Mouse (Mus musculus) lung, embryonic 15.5 days (tissue): ENCODE measurements around the gene Metrnl. TPM values are rescaled to one million over a fixed set of nuclear protein-coding genes. Genes with fewer than 3 reads are reported as not detected.

ENCODE experiments used
- ATAC-seq: fragments of 200-750 bp; cut with Nextera tagmentation; 2 replicates; pipeline ENCODE4 v1.8.0; 2017; ENCODE audit warnings: moderate number of reproducible peaks, borderline replicate concordance; ENCODE audit not compliant: low FRiP score, low TSS enrichment; ENCODE audit errors: extremely low read depth
- H3K27ac ChIP-seq: fragments of 300-500 bp; sonication (generic); 2 replicates; pipeline ENCODE4 v1.5.1; 2015; ENCODE audit warnings: moderate library complexity, mild to moderate bottlenecking, inconsistent platforms
- H3K27me3 ChIP-seq: fragments of 300-500 bp; sonication (generic); 2 replicates; pipeline ENCODE4 v1.6.1; 2015; ENCODE audit warnings: inconsistent platforms
- H3K36me3 ChIP-seq: fragments of 300-500 bp; sonication (generic); 2 replicates; pipeline ENCODE4 v1.6.1; 2015; ENCODE audit warnings: inconsistent platforms
- H3K4me1 ChIP-seq: fragments of 300-500 bp; sonication (generic); 2 replicates; pipeline ENCODE4 v1.6.1; 2015; ENCODE audit warnings: inconsistent platforms
- H3K4me2 ChIP-seq: fragments of 300-500 bp; sonication (generic); 2 replicates; pipeline ENCODE4 v1.6.1; 2015; ENCODE audit warnings: inconsistent platforms, mild to moderate bottlenecking, moderate library complexity
- H3K4me3 ChIP-seq: fragments of 300-500 bp; sonication (generic); 2 replicates; pipeline ENCODE4 v1.5.1; 2015; ENCODE audit warnings: mild to moderate bottlenecking, inconsistent platforms
- H3K9ac ChIP-seq: fragments of 300-500 bp; sonication (generic); 2 replicates; pipeline ENCODE4 v1.6.1; 2015; ENCODE audit warnings: inconsistent platforms
- H3K9me3 ChIP-seq: fragments of 300-500 bp; sonication (generic); 2 replicates; pipeline ENCODE4 v1.6.1; 2016; ENCODE audit warnings: inconsistent platforms
- WGBS: fragments of 180-500 bp; shearing (Covaris S2); methylation state at CpG from one replicate; pipeline ENCODE4 v1.1.7; 2015; 5-methylcytosine and 5-hydroxymethylcytosine counted together
- polyA plus RNA-seq: library from polyadenylated mRNA; unstranded; fragments of >200 nt; fragmentation: Nextera tagmentation; extraction: Ambion mirVana; gene quantifications from 2 replicates; pipeline ENCODE4 v1.2.1, GENCODE M21; 2015

Gene Metrnl
- polyA plus RNA-seq, 1 experiment from 2014 or later: 28.2 TPM

DNA sequence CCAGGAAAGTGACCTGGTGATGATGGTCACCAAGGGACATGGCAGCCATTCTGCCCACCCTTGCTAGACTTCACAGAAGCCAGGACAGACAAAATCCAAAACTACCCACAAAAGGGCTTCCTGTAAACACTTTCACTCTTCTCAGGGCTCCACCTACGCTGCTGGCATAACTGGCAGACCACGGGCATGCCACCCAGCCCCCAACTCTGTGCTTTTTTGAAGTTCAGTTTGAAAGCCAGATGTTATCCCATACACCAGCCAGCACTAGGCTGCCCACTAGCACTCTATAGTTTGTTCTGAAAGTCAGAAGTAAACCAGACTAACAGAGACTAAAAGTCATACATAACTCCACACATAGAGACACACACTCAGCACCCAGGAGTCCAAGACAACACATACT, 13.3 kb upstream of the Metrnl start:
- no peak overlapping the region for H3K4me2 ChIP-seq
- H3K27me3 ChIP-seq: no peaks in the 10 kb centered on the region
- no peaks in the 10 kb centered on the region for H3K36me3 ChIP-seq
- no peak overlapping the region for H3K27ac ChIP-seq
- H3K9ac ChIP-seq: no peak overlapping the region
- 73% methylated on average over 2 of the region's 2 CpGs for WGBS
- H3K4me3 ChIP-seq: no peak overlapping the region
- no peaks in the 10 kb centered on the region for H3K9me3 ChIP-seq
- no peak for ATAC-seq
- H3K4me1 ChIP-seq: 0 out of 2 replicates have a peak, but pooled peaks cover 7% of the 10 kb centered on the region

DNA sequence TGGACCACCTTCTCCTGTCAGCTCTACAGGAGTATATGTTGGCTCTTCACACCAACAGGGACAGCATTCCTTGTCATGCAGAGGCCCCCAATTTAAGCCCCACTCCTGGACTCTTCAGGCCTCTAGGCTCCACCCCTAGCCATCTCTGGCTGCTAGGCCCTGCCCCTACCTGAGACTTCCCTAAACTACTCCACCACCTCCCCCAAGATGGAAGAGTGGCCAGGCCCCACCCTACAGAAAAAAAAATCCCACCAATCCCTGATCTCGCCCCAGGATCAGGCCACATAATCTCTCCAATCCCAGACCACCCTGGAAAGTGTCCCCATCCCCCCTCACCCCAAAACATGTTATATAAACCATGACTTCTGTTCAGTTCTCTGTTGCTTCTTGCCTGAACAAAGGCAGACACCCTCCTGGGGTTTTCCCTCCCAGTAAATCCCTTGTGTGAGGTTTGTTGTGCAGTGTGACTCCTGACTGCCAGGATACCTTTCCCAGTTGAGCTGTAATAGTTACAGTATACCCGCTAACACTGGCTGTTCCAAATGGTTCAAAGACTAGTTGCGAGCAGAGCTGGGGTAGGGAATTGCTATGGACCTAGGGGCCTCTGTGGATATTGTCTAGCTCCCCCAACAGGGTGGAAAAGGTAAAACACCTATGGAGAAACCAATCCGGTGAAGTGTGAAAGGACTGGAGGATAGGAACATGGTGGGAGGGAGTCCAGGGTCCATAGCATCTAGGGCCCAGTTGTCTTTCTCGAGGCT, 5.9 kb upstream of the Metrnl start:
- no peaks in the 10 kb centered on the region for H3K9me3 ChIP-seq
- H3K27ac ChIP-seq: no peak overlapping the region
- WGBS: 83% methylated on average over 5 of the region's 5 CpGs
- H3K27me3 ChIP-seq: no peaks in the 10 kb centered on the region
- H3K4me1 ChIP-seq: no peaks in the 10 kb centered on the region
- no peak for ATAC-seq
- H3K36me3 ChIP-seq: no peaks in the 10 kb centered on the region
- H3K9ac ChIP-seq: no peak overlapping the region
- H3K4me2 ChIP-seq: no peak overlapping the region
- H3K4me3 ChIP-seq: no peak overlapping the region

DNA sequence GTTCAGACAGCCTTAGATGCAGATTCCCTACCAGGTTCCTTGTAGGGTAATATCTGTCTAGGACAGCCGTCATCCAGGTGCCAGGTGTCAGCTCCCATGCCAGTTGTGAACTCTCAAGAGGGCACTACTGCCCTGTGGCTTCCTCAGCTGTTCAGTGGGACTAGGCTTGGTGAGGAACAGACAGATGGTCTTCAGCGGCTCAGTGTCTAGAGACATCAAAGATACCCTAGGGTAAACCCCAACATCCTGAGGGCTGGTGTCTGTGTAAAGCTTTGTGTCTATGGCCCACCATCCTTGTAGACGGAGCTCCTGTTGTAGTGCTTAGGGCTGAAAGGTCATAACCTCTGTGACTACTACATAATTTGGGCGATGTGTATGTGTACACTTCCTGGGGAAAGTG, 4.1 kb upstream of the Metrnl start:
- no peak overlapping the region for H3K27ac ChIP-seq
- no peaks in the 10 kb centered on the region for H3K27me3 ChIP-seq
- no peak overlapping the region for H3K4me3 ChIP-seq
- WGBS: 73% methylated on average over 4 of the region's 4 CpGs
- ATAC-seq: no peak
- no peak overlapping the region for H3K4me2 ChIP-seq
- no peaks in the 10 kb centered on the region for H3K9me3 ChIP-seq
- no peaks in the 10 kb centered on the region for H3K36me3 ChIP-seq
- H3K4me1 ChIP-seq: peaks cover 8% of the 10 kb centered on the region; the same call in 1 of the 2 replicates
- H3K9ac ChIP-seq: no peak overlapping the region

DNA sequence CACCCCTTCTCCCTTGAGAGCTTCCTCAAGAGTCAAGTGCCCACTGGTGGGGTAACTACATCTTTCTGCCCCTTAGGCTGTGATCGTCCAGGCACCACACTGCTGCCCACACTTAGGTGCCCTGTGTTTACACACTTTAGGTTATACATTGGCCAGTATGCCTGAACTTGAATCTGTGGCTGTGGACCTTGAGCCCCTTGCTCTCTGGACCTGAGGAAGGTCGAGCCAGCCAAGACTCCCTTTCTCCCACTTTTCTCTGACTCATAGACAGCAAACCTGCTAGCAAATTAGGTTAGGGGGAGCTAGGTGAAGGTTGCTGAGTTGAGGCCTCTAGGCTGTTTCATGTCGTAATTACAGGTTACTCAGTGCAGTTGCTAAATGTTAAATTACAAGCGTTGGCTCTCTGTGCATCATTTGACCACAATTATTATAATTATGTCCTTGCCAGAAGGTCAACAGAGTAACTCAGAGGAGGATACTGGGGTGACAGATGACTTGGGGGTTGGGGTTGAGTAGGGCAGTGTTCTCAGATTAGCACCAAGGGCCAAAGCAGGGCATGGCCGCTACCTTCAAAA, 2.9 kb upstream of the Metrnl start:
- WGBS: 75% methylated on average over 5 of the region's 5 CpGs
- Histone ChIP-seq H3K36me3 (no peaks in the 10 kb centered on the region), H3K4me2 (no peak overlapping the region), H3K27ac (no peak overlapping the region), H3K4me3 (no peak overlapping the region), H3K9ac (no peak overlapping the region), H3K9me3 (no peaks in the 10 kb centered on the region), H3K4me1 (peaks cover 11% of the 10 kb centered on the region; the same call in 1 of the 2 replicates), H3K27me3 (no peaks in the 10 kb centered on the region)
- ATAC-seq: no peak

DNA sequence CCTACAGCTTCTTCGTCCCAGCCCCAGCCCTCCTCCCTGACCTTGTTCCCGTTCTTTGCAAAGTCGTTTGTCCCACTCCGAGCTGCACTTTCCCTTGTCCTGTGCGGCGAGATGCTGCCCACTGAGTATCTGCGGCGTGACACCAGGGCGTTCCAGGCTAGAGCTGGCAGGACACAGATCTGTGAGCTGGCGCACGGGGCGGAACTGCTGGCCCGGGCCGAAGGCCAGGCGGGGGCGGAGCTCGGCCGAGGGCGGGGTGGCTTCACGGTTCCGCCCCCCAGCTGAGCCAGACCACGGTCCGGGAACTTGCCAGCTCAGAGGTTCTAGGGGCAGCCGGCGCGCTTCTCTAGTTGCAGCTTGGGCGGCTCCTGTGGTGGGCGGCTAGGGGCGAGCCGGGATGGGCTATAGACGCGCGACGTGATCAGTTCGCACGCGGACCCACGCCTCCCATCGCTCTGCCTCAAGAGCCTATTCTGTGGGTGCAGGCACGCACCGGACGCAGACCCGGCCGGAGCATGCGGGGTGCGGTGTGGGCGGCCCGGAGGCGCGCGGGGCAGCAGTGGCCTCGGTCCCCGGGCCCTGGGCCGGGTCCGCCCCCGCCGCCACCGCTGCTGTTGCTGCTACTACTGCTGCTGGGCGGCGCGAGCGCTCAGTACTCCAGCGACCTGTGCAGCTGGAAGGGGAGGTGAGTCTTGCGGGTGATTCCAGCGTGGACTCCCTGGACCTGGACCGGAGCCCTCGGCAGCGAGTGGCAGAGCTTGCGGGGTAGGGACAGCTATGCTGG, 959 bp downstream of the Metrnl start:
- peak overlapping the region; percentile 82 for H3K27ac ChIP-seq

DNA sequence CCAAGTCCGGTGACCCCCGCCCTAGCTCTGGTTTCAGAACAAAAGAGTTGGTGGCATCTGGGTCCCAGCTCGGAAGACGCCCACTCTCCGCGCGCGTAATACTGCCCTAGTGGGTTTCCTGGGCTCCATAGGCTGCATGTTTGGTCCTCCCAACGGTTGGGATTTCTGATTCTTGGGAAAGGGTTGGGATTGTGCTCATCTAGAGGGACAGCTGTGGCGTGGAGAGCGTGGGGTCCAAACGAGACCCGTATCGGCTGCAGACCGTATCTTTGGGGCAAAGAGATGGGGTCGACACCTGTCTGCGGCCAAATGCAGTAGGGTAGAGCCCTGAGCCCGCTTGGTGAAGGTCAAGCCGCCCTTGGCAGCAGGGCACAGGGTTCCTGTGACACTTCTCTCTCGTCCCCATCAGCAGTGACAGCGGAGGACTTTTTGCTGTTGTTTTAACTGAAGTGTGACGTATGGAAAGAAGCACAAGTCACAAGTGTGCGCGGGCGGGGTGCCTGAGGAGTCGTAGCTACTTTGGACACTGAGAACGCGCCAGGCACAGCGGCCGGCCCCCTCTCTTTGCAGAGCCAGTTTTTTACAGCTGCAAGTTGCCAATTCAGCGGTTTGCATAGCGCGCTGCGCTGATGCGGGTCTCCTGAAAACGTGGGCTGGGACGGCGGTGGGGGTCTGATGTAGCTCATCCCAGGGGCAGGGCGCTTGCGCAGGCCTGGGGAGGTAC, 1.7 kb downstream of the Metrnl start:
- peak; percentile 9; the same call in 1 of the 2 replicates for ATAC-seq

More for the DNA sequence above, 959 bp downstream of the Metrnl start:
- H3K36me3 ChIP-seq: no peaks in the 10 kb centered on the region
- peaks cover 7% of the 10 kb centered on the region; the same call in 1 of the 2 replicates for H3K27me3 ChIP-seq
- peaks cover 36% of the 10 kb centered on the region for H3K4me1 ChIP-seq
- WGBS: under 1% methylated on average over 59 of the region's 69 CpGs
- H3K9ac ChIP-seq: peak overlapping the region; percentile 71
- H3K9me3 ChIP-seq: no peaks in the 10 kb centered on the region
- H3K4me3 ChIP-seq: peak overlapping the region; percentile 84
- H3K4me2 ChIP-seq: peak overlapping the region; percentile 98
- peak; percentile 95 for ATAC-seq

DNA sequence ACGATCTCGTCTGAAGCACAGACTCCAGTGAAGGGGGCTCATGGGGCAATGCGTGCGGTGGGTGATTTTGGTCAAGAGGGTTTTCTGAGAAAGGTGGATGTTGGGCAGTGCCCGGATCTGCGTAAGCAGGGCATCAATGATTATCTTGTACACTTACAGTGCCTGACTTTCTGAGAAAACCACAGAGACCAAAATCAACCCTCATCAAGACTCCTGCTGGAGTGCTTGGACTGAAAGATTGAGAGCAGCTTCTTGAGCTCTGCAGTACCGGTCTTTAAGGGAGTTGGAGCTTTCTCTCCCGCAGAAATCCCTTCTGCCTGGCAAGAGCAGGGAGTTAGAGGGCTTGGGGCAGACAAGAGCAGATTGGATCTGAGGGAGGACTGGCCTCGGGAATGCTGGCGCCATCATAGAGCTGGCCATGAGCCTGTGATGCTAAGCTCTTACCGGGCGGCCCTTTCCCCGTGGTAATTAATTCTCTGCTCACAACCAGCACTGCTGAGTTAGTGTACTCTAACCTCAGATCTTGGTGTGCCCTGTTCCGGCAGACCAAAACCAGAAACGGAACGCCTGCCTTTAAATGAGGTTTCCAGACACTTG, 2.4 kb downstream of the Metrnl start:
- H3K9me3 ChIP-seq: no peaks in the 10 kb centered on the region
- peak overlapping the region; percentile 84 for H3K4me3 ChIP-seq
- 11% methylated on average over 16 of the region's 16 CpGs for WGBS
- H3K27ac ChIP-seq: peak overlapping the region; percentile 82; the same call in 1 of the 2 replicates
- ATAC-seq: no peak
- peak overlapping the region; percentile 71 for H3K9ac ChIP-seq
- peak overlapping the region; percentile 98 for H3K4me2 ChIP-seq
- H3K36me3 ChIP-seq: no peaks in the 10 kb centered on the region
- H3K4me1 ChIP-seq: peaks cover 41% of the 10 kb centered on the region
- peaks cover 7% of the 10 kb centered on the region; the same call in 1 of the 2 replicates for H3K27me3 ChIP-seq

More for the DNA sequence above, 1.7 kb downstream of the Metrnl start:
- peaks cover 41% of the 10 kb centered on the region for H3K4me1 ChIP-seq
- H3K27ac ChIP-seq: peak overlapping the region; percentile 82
- peak overlapping the region; percentile 84 for H3K4me3 ChIP-seq
- H3K9ac ChIP-seq: peak overlapping the region; percentile 71
- no peaks in the 10 kb centered on the region for H3K36me3 ChIP-seq
- no peaks in the 10 kb centered on the region for H3K9me3 ChIP-seq
- H3K4me2 ChIP-seq: peak overlapping the region; percentile 98
- peaks cover 7% of the 10 kb centered on the region; the same call in 1 of the 2 replicates for H3K27me3 ChIP-seq
- 1% methylated on average over 40 of the region's 40 CpGs for WGBS

DNA sequence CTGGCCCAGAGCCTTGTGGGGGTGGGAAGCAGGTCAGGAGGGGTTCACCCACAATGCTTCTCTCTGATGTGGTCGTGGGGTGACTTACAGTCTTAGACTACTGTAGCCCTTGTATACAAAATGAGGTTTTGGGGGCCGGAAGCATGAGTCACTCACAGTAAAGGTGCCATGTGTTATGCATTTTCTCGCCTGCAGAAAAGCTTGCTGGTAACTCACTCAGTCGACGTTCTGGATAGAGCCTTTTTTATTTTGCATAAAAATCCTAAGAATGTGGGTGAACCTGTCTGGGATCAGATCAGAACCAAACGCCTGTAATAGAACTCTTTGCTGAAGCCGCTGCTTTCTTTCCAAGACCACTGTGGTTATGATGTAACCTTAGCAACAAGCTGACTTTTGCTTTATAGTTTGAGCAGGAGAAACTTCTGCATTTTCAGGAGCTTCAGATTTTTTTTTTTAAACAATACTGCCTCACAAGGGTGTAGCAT, 5.2 kb downstream of the Metrnl start:
- peak overlapping the region; percentile 79 for H3K27ac ChIP-seq
- H3K9me3 ChIP-seq: no peaks in the 10 kb centered on the region
- H3K4me1 ChIP-seq: peaks cover 37% of the 10 kb centered on the region
- peak overlapping the region; percentile 14; the same call in 1 of the 2 replicates for H3K4me2 ChIP-seq
- WGBS: 25% methylated on average over 7 of the region's 7 CpGs
- no peak overlapping the region for H3K4me3 ChIP-seq
- no peak for ATAC-seq
- no peak overlapping the region for H3K9ac ChIP-seq
- no peaks in the 10 kb centered on the region for H3K36me3 ChIP-seq
- peaks cover 7% of the 10 kb centered on the region; the same call in 1 of the 2 replicates for H3K27me3 ChIP-seq

DNA sequence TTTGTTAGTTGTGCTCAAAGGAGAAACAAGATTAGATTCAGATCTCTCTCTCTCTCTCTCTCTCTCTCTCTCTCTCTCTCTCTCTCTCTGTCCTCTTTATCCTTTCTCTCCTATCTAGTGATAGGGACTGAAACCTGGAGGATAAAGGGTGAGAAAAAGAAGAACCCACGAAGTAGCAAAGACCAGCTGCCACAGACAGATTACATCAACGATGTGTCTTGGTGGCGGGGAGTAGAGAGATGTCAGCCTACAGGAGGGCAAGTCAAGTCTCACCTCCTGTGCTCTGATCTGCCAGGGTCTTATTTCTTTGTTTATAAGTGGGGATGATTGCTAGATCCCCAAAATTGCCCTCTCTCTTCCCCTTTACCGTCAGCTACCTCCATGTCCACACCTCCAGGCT, 7.9 kb downstream of the Metrnl start:
- Histone ChIP-seq H3K9me3 (no peaks in the 10 kb centered on the region), H3K4me2 (no peak overlapping the region), H3K27ac (no peak overlapping the region), H3K36me3 (no peaks in the 10 kb centered on the region), H3K9ac (no peak overlapping the region), H3K4me3 (no peak overlapping the region), H3K4me1 (peaks cover 40% of the 10 kb centered on the region), H3K27me3 (peaks cover 2% of the 10 kb centered on the region; the same call in 1 of the 2 replicates)
- no peak for ATAC-seq
- WGBS: 51% methylated on average over 4 of the region's 4 CpGs

DNA sequence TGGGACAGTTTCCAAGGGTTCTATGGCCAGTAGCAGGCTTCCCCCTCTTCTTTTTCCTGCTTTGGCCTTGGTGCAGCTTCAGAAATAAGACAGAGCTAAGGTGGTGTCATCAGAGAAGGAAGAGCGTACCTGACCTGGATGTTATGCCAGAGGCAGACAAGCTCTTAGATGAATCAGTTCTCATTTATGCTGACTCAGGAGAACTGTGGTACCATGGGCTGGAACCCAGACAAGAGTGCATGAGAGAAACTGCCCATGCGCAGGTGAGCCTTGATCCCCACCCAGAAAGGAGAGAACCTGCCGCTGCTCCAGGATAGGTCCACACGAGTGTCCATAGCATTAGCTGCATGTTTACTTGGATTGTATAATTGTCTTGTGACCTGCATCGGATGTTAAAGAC, 8.9 kb downstream of the Metrnl start:
- Histone ChIP-seq H3K9ac (no peak overlapping the region), H3K9me3 (no peaks in the 10 kb centered on the region), H3K36me3 (no peaks in the 10 kb centered on the region), H3K27me3 (no peaks in the 10 kb centered on the region), H3K4me2 (no peak overlapping the region), H3K4me1 (peaks cover 43% of the 10 kb centered on the region), H3K4me3 (no peak overlapping the region), H3K27ac (no peak overlapping the region)
- ATAC-seq: no peak
- WGBS: 95% methylated on average over 5 of the region's 5 CpGs

DNA sequence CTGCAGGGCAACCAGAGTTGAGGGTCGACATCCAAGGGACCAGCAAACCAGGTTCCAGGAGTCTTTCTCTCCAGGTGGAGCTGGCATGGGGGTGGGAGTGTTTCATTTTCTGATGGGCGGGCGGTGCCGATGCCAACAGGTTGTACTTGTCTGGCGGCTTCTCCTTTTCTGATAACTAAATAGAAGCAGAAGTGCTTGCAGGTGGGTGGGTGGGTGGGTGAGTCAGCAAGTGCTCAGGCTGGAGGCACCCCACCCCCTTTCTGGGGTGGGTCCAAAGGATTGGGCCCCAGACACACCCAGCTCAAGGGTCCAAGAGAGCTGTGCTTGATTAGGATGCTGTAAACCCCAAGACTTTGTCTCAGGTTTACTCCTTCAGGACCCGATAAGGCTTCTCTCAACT, 11.6 kb downstream of the Metrnl start:
- Histone ChIP-seq H3K4me1 (peaks cover 31% of the 10 kb centered on the region), H3K27ac (peak overlapping the region; percentile 79), H3K9me3 (no peaks in the 10 kb centered on the region), H3K27me3 (no peaks in the 10 kb centered on the region), H3K4me3 (no peak overlapping the region), H3K4me2 (peak overlapping the region; percentile 29; the same call in 1 of the 2 replicates), H3K9ac (no peak overlapping the region), H3K36me3 (0 out of 2 replicates have a peak, but pooled peaks cover 4% of the 10 kb centered on the region)
- ATAC-seq: peak; percentile 37
- WGBS: 61% methylated on average over 6 of the region's 6 CpGs
